In genomic region chr6:21551501-21551900, GRCm38 (mm10) we compare ENCODE assay signal across 12 mouse cellular contexts.
DNase-seq lines count a peak whose midpoint lies in the region; TF ChIP-seq lines count a peak whose summit lies in the region.
"Had no signal": no experiment of that assay in that cellular context is flagged by ENCODE, and none has a peak within 500 bp of the region (broad histone marks: within the 10 kb centered on the region; RNA-seq: fewer than 3 reads in every experiment).

No protein-coding gene starts in this region.

- no peak overlapping the region for H3K4me3 ChIP-seq in layer of hippocampus, adult 2 months
- no peak overlapping the region for H3K4me3 ChIP-seq in thymus, adult 2 months (ENCODE audit: control insufficient read depth, insufficient read depth, low read length)
- H3K4me3 ChIP-seq: hindbrain, embryonic 13.5 days; limb, embryonic 15.5 days had no signal

- no peak for TF ChIP-seq POLR2A in thymus, adult 2 months (IDR thresholded peaks at IDR 0.05; ENCODE audit: control insufficient read depth, extremely low read depth, insufficient read depth, low read length, poor library complexity)

- DNase-seq in layer of hippocampus, adult 2 months (ENCODE audit: low spot score in 2 of 2): peak in 1 of 2 experiments; percentile 52
- DNase-seq in layer of hippocampus, postnatal 25 days (ENCODE audit: extremely low spot score in 1 of 2, low spot score in 1 of 2): no peak
- peak; percentile 16 to 25 for DNase-seq in frontal cortex, postnatal 14 days (ENCODE audit: low spot score in 2 of 2)
- DNase-seq in left cerebral cortex, adult 9 months (ENCODE audit: low spot score in 2 of 2): peak; percentile 56 to 60
- DNase-seq in right cerebral cortex, postnatal 25 days: peak; percentile 38
- DNase-seq in thymus, adult 2 months: no peak
- no peak for DNase-seq in testis, postnatal 10 days (ENCODE audit: low spot score)
- DNase-seq: gastrocnemius, postnatal 36 days; liver, postnatal 0 days; lung, postnatal 14 days had no signal

- H3K27ac ChIP-seq in layer of hippocampus, adult 2 months: peak overlapping the region; percentile 34; the same call in 1 of the 2 replicates
- no peak overlapping the region for H3K27ac ChIP-seq in thymus, adult 2 months (ENCODE audit: control insufficient read depth, insufficient read depth, low read length)
- H3K27ac ChIP-seq: hindbrain, embryonic 13.5 days; limb, embryonic 15.5 days had no signal

- H3K27me3 ChIP-seq in thymus, adult 2 months (ENCODE audit: control insufficient read depth, insufficient read depth, low read length): no peaks in the 10 kb centered on the region
- H3K27me3 ChIP-seq: hindbrain, embryonic 13.5 days; limb, embryonic 15.5 days had no signal

- no peaks in the 10 kb centered on the region for H3K4me1 ChIP-seq in thymus, adult 2 months (replicated peaks; ENCODE audit: control insufficient read depth, insufficient read depth, low read length)
- H3K4me1 ChIP-seq: hindbrain, embryonic 13.5 days; limb, embryonic 15.5 days had no signal

- WGBS in thymus, adult 2 months: 83% methylated on average over 9 of the region's 9 CpGs

- no peak for TF ChIP-seq CTCF in layer of hippocampus, adult 2 months (conservative IDR thresholded peaks at IDR 0.05)
- no peak for TF ChIP-seq CTCF in thymus, adult 2 months (IDR thresholded peaks at IDR 0.05; ENCODE audit: borderline replicate concordance, control insufficient read depth, extremely low read depth, insufficient read depth, low read length, poor library complexity)

- no peaks in the 10 kb centered on the region for H3K36me3 ChIP-seq in thymus, adult 2 months (ENCODE audit: control insufficient read depth, insufficient read depth, low read length)
- H3K36me3 ChIP-seq: hindbrain, embryonic 13.5 days; limb, embryonic 15.5 days had no signal

Comparison
In these comparisons a context has a peak if more than half of its experiments do, and no peak if none do; other contexts are left out.
1. DNase-seq: peak in frontal cortex, postnatal 14 days (2 of 2), left cerebral cortex, adult 9 months (2 of 2) and right cerebral cortex, postnatal 25 days (single experiment); none in layer of hippocampus, postnatal 25 days (0 of 2), thymus, adult 2 months (single experiment) and testis, postnatal 10 days (single experiment).